Mouse (Mus musculus): ENCODE results near the gene Ccdc69.

GRCm38 (mm10) chr11:55017201-55017600 lies 60.7 kb downstream of the Ccdc69 start:
- no peak for TF ChIP-seq CTCF (IDR thresholded peaks at IDR 0.05; ENCODE audit: low read depth)
- no peak for TF ChIP-seq EP300 (optimal IDR thresholded peaks at IDR 0.05)
